Mouse (Mus musculus) cerebellum, adult (tissue): Measurements from ENCODE around the gene Stat6.
"Not testable (repeated sequence)": the region's sequence is repeated elsewhere in the genome, so short reads cannot be mapped to it uniquely, and the experiment has no call there.

ENCODE experiments used
- ATAC-seq: cut with Nextera tagmentation; 2 replicates; pipeline ENCODE4 v1.9.2; 2017; ENCODE audit warnings: mild to moderate bottlenecking, moderate library complexity, mixed read lengths; ENCODE audit not compliant: insufficient number of reproducible peaks, low FRiP score, low TSS enrichment

The Stat6 gene

GRCm38 (mm10) chr10:127641861-127642771 is 670 bp upstream of the Stat6 start:
- ATAC-seq, result peak; percentile 75

GRCm38 (mm10) chr10:127643553-127644238 is 910 bp downstream of the Stat6 start:
- ATAC-seq, result no peak

- no peak for ATAC-seq
These were observed 3.0 kb downstream of the Stat6 start for GRCm38 (mm10) chr10:127645791-127646190.

GRCm38 (mm10) chr10:127652906-127653638 is 10.3 kb downstream of the Stat6 start:
- ATAC-seq, result no peak

- no peak for ATAC-seq
These were observed 12.3 kb downstream of the Stat6 start for GRCm38 (mm10) chr10:127654970-127655579.

GRCm38 (mm10) chr10:127657617-127658016 is 14.8 kb downstream of the Stat6 start:
- not testable (repeated sequence) for ATAC-seq

- ATAC-seq, result no peak
These were observed 15.3 kb downstream of the Stat6 start for GRCm38 (mm10) chr10:127658076-127658475.

- ATAC-seq, result no peak
These were observed 16.8 kb downstream of the Stat6 start for GRCm38 (mm10) chr10:127659551-127659950.

GRCm38 (mm10) chr10:127661291-127661914 is 18.6 kb downstream of the Stat6 start:
- no peak for ATAC-seq

- ATAC-seq, result peak; percentile 36
These were observed 19.3 kb downstream of the Stat6 start for GRCm38 (mm10) chr10:127661915-127662663.

GRCm38 (mm10) chr10:127662666-127663253 is 20.0 kb downstream of the Stat6 start:
- ATAC-seq, result no peak

GRCm38 (mm10) chr10:127663590-127663989 is 20.8 kb downstream of the Stat6 start:
- ATAC-seq, result no peak

GRCm38 (mm10) chr10:127664166-127664565 is 21.4 kb downstream of the Stat6 start:
- ATAC-seq, result no peak

GRCm38 (mm10) chr10:127664891-127665290 is 22.1 kb downstream of the Stat6 start:
- ATAC-seq, result no peak

- ATAC-seq, result no peak
These were observed 22.8 kb downstream of the Stat6 start for GRCm38 (mm10) chr10:127665366-127666181.

- ATAC-seq, result peak; percentile 37
These were observed 23.9 kb downstream of the Stat6 start, which contains the start of gene Nemp1 for GRCm38 (mm10) chr10:127666501-127667268. Gene Nemp1, plus strand, starts transcription at chr10:127666901.
